Comparison of ENCODE assay signal across 24 mouse cellular contexts in genomic region chr5:129701706-129702105, GRCm38 (mm10). TPM values are rescaled to one million over a fixed set of nuclear protein-coding genes. Genes with fewer than 3 reads are reported as not detected.
"Had no signal": no experiment of that assay in that cellular context is flagged by ENCODE, and none has a peak within 500 bp of the region (broad histone marks: within the 10 kb centered on the region; RNA-seq: fewer than 3 reads in every experiment).

No protein-coding gene starts in this region.

- DNase-seq: liver, postnatal 0 days; lung, adult 2 months; lung, postnatal 14 days; lung, postnatal 36 days; right cerebral cortex, postnatal 14 days; thymus, adult 2 months; thymus, postnatal 25 days; thymus, postnatal 4 days had no signal

RNA-seq across cellular contexts. Expression of gene Sept14, which starts 6.6 kb away (rescaled TPM):
- total RNA-seq: megakaryocyte progenitor cell, adult 5-6 weeks; midbrain, postnatal 0 days; monocyte, adult 5-6 weeks; neutrophil, adult 5-6 weeks had no signal
- polyA plus RNA-seq: liver, postnatal 0 days; lung, adult 2 months; lung, embryonic 15.5 days; lung, postnatal 0 days; macrophage; midbrain, embryonic 11.5 days; midbrain, embryonic 13.5 days; midbrain, embryonic 15.5 days; midbrain, postnatal 0 days; neural tube, embryonic 12.5 days; neural tube, embryonic 14.5 days; spleen, adult 2 months; stomach, embryonic 15.5 days; stomach, postnatal 0 days; urinary bladder, adult 2 months had no signal
